Mouse (Mus musculus) heart, embryonic 12.5 days (tissue): ENCODE results near the gene Armc12. TPM values are rescaled to one million over a fixed set of nuclear protein-coding genes. Genes with fewer than 3 reads are reported as not detected.

Experiments
- ATAC-seq: fragments of 200-750 bp; cut with Nextera tagmentation; 2 replicates; pipeline ENCODE4 v1.8.0; 2017; ENCODE audit warnings: moderate TSS enrichment, moderate library complexity; ENCODE audit not compliant: insufficient number of reproducible peaks, low FRiP score
- H3K27ac ChIP-seq: fragments of 300-500 bp; sonication (generic); 2 replicates; pipeline ENCODE4 v1.5.1; 2016; ENCODE audit warnings: mild to moderate bottlenecking, moderate library complexity; ENCODE audit not compliant: poor library complexity, severe bottlenecking
- H3K27me3 ChIP-seq: fragments of 300-500 bp; sonication (generic); replicated peaks from 2 replicates; pipeline ENCODE4 v1.6.1; 2016; ENCODE audit warnings: mild to moderate bottlenecking, moderate library complexity
- H3K36me3 ChIP-seq: fragments of 300-500 bp; sonication (generic); 2 replicates; pipeline ENCODE4 v1.6.1; 2016; ENCODE audit warnings: mild to moderate bottlenecking, moderate library complexity
- H3K4me1 ChIP-seq: fragments of 300-500 bp; sonication (generic); replicated peaks from 2 replicates; pipeline ENCODE4 v1.6.1; 2016; ENCODE audit warnings: mild to moderate bottlenecking
- H3K4me2 ChIP-seq: fragments of 300-500 bp; sonication (generic); 2 replicates; pipeline ENCODE4 v1.6.1; 2016; ENCODE audit warnings: mild to moderate bottlenecking, moderate library complexity
- H3K4me3 ChIP-seq: fragments of 300-500 bp; sonication (generic); 2 replicates; pipeline ENCODE4 v1.5.1; 2016; ENCODE audit warnings: mild to moderate bottlenecking
- H3K9ac ChIP-seq: fragments of 300-500 bp; sonication (generic); 2 replicates; pipeline ENCODE4 v1.6.1; 2016; ENCODE audit warnings: mild to moderate bottlenecking, moderate library complexity
- H3K9me3 ChIP-seq: fragments of 300-500 bp; sonication (generic); replicated peaks from 2 replicates; pipeline ENCODE4 v1.6.1; 2016; ENCODE audit warnings: mild to moderate bottlenecking, moderate library complexity
- WGBS: fragments of 180-500 bp; shearing (Covaris S2); methylation state at CpG from one replicate; pipeline ENCODE4 v1.1.7; 2016; 5-methylcytosine and 5-hydroxymethylcytosine counted together
- polyA plus RNA-seq: library from polyadenylated mRNA; unstranded; fragments of >200 nt; fragmentation: Nextera tagmentation; extraction: Ambion mirVana; gene quantifications from 2 replicates; pipeline ENCODE4 v1.2.1, GENCODE M21; 2016

Armc12 gene
- polyA plus RNA-seq = not detected in 2 replicates

DNA sequence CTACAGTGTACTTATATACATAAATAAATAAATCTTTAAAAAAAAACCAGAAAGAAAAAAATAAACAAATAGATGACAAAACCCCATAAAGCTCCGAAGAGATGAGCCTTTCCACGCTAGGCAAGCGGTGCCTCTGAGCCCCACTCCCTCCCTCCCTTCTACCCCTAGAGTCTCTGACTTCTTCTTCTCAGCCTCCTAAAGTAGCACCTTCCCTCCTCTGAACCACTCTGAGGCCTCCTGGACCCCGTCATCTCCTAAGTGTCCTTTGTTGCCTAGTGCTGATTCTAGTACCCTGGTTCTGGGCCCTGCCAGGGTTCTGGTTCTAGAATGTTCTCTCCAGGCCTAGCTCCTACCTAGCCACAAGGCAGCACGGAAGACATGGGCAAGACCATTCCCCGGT lies at the start of gene Armc12:
Gene Armc12 (plus strand): TSS at position 301 of the 400 bp plus-strand sequence.
- WGBS = 82% methylated on average over 6 of the region's 6 CpGs

DNA sequence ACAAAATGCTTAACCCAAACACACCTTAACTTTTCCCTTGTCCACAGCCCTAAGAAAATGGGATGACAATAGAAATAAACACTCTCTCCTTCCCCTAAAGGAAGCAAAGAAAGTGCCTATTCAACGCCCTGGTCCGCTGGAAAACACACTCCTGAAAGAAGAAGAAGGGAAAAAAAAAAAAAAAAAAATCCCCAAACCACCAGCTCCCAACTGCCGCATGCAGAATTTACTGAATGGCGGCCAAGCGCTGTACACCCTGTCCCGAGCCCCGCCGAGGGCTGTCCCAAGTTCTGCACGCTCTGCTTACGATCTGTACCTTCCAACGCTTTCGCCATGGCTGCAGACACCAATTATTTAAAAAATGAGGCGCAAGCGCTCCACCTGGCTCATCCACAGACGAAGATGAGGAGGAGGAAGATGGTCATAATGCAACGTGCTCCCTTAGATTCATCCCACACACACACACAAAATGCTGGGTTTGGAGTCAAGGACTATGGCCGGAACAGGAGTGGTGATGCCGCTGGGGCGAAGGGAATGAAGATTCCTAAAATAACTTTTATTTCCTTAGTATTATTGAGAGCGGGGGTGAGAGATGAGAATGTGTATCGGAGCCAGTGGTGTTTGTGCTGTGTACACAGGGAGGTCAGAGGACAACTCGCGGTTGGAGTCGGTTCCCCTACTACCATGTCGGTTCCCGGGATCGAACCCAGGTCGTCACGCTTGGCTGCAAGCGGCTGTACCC lies 45.7 kb upstream of the Armc12 start:
- 0 out of 2 replicates have a peak, but pooled peaks cover 7% of the 10 kb centered on the region for H3K4me1 ChIP-seq
- no peaks in the 10 kb centered on the region for H3K9me3 ChIP-seq
- no peaks in the 10 kb centered on the region for H3K27me3 ChIP-seq
- ATAC-seq = no peak
- no peaks in the 10 kb centered on the region for H3K36me3 ChIP-seq
- 7% methylated on average over 30 of the region's 30 CpGs for WGBS
- peak overlapping the region; percentile 79 for H3K4me3 ChIP-seq
- H3K4me2 ChIP-seq = peak overlapping the region; percentile 85
- H3K27ac ChIP-seq = no peak overlapping the region
- peak overlapping the region; percentile 85 for H3K9ac ChIP-seq

More for the DNA sequence above, at the start of gene Armc12:
- H3K4me2 ChIP-seq = no peak within 1 kb of the TSS
- H3K9me3 ChIP-seq = no peaks in the 10 kb centered on the region
- no peaks in the 10 kb centered on the region for H3K36me3 ChIP-seq
- 0 out of 2 replicates have a peak, but pooled peaks cover 5% of the 10 kb centered on the region for H3K4me1 ChIP-seq
- no peak for ATAC-seq
- H3K4me3 ChIP-seq = no peak within 1 kb of the TSS
- H3K27me3 ChIP-seq = peaks cover 40% of the 10 kb centered on the region
- no peak within 1 kb of the TSS for H3K27ac ChIP-seq
- H3K9ac ChIP-seq = no peak within 1 kb of the TSS

DNA sequence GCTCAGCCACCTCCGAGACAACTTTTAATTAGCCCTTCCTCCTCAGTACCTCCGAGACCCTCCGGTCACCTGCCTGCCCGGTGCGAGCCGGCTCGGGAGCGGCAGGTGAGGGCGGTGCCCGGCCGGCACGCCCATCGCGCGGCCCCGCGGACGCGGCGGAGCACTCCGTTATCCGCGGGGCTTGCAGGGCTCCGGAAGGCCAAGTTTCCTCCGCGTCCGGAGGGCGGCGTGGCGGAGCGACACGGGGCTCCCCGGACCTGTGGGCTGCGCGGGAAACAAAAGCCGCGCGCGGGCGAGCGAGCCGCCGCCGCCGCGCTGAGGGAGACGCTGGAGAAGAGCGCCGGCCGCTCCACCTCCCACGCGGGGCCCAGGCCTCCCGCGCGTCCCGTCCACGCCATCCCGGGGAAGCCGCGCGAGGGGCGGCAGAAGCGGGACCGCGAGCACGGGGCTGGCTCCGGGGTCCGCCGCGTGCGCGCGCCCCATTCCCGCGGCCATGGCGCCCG lies 45.1 kb upstream of the Armc12 start:
- WGBS = 3% methylated on average over 73 of the region's 77 CpGs
- 0 out of 2 replicates have a peak, but pooled peaks cover 7% of the 10 kb centered on the region for H3K4me1 ChIP-seq
- peak; percentile 59 for ATAC-seq

DNA sequence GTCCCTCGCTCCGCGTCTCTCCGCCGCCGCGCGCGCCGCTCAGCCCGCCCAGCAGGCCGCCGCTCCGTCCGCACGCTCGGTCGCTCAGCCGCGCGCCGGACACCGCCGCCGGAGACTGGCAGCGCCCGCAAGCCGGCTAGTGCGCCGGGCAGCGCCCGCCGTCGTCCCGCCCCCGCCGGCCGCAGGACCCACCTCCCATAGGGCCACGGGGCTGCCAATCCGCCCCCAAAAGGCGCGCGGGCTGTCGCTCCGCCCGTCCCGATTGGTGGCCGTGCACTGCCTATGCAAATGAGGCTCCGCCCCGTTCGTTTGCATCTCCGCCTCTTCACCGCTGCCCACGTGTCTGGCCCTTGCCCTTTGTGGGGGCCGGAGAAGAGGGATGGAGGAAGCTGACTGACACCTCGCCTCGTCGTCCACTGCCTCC lies 44.6 kb upstream of the Armc12 start:
- peak overlapping the region; percentile 84 for H3K27ac ChIP-seq
- WGBS = 3% methylated on average over 54 of the region's 58 CpGs
- 0 out of 2 replicates have a peak, but pooled peaks cover 7% of the 10 kb centered on the region for H3K4me1 ChIP-seq
- H3K36me3 ChIP-seq = no peaks in the 10 kb centered on the region
- H3K4me3 ChIP-seq = peak overlapping the region; percentile 79
- peak overlapping the region; percentile 85 for H3K9ac ChIP-seq
- H3K4me2 ChIP-seq = peak overlapping the region; percentile 85
- peak; percentile 99 for ATAC-seq
- H3K27me3 ChIP-seq = no peaks in the 10 kb centered on the region
- H3K9me3 ChIP-seq = no peaks in the 10 kb centered on the region

More for the DNA sequence above, 45.1 kb upstream of the Armc12 start:
- H3K36me3 ChIP-seq = no peaks in the 10 kb centered on the region
- H3K27me3 ChIP-seq = no peaks in the 10 kb centered on the region
- peak overlapping the region; percentile 84 for H3K27ac ChIP-seq
- peak overlapping the region; percentile 85 for H3K4me2 ChIP-seq
- H3K4me3 ChIP-seq = peak overlapping the region; percentile 79
- no peaks in the 10 kb centered on the region for H3K9me3 ChIP-seq
- H3K9ac ChIP-seq = peak overlapping the region; percentile 85

DNA sequence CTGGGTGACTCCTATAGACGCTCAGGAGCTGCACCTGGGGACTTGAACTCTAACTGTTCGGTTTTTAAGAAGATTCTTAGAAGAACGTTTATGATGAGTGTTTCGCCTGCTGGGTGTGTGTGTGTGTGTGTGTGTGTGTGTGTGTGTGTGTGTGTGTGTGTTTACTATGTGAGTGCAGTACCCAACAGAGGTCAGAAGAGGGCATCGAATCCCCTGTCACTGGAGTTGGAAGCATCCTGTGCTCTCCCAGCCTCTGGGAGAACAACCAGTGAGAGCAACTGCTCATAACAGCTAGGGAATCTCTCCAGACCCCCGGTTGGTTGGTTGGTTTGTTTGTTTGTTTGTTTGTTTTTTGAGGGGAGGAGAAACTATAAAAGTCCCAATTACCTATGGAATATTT lies 43.9 kb upstream of the Armc12 start:
- Histone ChIP-seq H3K4me2 (peak overlapping the region; percentile 85; the same call in 1 of the 2 replicates), H3K9me3 (no peaks in the 10 kb centered on the region), H3K4me1 (0 out of 2 replicates have a peak, but pooled peaks cover 7% of the 10 kb centered on the region), H3K36me3 (no peaks in the 10 kb centered on the region), H3K4me3 (no peak overlapping the region), H3K27ac (no peak overlapping the region), H3K27me3 (no peaks in the 10 kb centered on the region), H3K9ac (no peak overlapping the region)
- ATAC-seq = no peak
- WGBS = 73% methylated on average over 6 of the region's 6 CpGs

DNA sequence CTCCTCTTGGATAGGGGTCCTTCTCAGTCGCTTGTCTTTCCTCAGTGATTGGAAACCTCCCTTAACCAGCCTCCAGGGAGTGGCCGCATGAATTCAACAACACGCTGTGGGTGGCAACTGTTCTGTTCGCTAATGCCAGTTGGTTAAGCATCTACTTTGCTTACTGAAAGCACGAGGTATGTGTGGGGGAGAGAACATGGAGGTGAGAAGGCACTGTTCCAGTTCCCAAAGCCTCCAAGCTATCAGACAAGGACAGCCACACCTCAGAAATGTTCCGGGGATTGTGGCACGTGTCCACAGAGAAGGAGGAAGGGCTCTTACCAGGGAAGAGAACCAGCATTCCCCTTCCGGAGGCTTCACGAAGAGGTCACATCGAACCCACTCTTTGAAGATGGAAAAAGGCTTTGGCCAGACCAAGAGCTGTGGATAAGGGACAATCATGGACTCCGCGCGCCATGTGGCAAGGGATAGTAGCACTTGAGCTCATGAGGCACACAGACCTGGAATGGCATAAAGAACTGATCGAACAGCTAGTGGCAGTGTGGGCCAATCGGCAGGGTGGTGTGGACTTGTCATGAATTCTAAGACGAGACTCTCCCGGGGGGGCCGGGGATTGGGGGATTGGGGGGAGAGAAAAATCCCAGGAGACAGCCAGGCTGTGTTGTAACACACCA lies 42.9 kb upstream of the Armc12 start:
- Histone ChIP-seq H3K36me3 (no peaks in the 10 kb centered on the region), H3K4me1 (0 out of 2 replicates have a peak, but pooled peaks cover 7% of the 10 kb centered on the region), H3K4me2 (no peak overlapping the region), H3K27me3 (no peaks in the 10 kb centered on the region), H3K9me3 (no peaks in the 10 kb centered on the region), H3K27ac (no peak overlapping the region), H3K4me3 (no peak overlapping the region), H3K9ac (no peak overlapping the region)
- WGBS = 90% methylated on average over 18 of the region's 18 CpGs
- ATAC-seq = no peak

DNA sequence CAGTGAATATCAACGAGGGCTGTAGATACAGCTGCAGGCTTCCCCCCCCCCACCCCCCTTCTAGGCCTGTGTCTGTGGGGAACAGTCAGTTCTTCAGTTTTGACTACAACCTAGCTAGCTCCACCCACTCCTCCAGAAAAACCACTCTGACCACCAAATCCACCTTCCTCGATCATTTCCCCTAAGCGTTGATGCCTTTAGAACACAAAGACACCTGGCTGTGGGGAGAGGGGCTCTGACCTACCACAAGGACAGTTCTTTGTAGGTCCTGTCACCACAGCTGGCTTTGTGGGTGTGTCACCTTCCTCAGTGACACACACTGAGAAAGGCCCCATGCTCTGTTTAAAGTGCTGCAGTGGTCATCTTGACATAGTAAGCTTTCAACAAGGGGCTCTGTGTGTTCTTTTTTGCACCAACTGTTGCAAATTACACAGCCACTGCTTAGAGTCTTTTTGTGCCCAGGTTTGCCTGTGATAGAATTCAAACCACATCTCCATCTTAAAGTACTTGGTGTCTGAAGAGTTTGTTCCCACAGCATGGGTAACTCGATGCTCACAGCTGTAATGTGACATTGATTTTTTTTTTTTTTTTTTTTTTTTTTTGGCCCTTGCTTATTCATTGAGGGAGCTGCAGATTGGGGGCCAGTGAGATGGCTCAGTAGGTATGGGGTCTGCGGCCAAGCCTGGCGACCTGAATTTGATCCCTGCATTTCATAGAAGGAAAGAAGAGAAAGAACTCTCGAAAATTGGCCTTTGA lies 42.2 kb upstream of the Armc12 start:
- Histone ChIP-seq H3K4me3 (no peak overlapping the region), H3K9ac (no peak overlapping the region), H3K27me3 (no peaks in the 10 kb centered on the region), H3K36me3 (no peaks in the 10 kb centered on the region), H3K4me2 (no peak overlapping the region), H3K4me1 (0 out of 2 replicates have a peak, but pooled peaks cover 7% of the 10 kb centered on the region), H3K9me3 (no peaks in the 10 kb centered on the region), H3K27ac (no peak overlapping the region)
- ATAC-seq = no peak
- 74% methylated on average over 7 of the region's 7 CpGs for WGBS

DNA sequence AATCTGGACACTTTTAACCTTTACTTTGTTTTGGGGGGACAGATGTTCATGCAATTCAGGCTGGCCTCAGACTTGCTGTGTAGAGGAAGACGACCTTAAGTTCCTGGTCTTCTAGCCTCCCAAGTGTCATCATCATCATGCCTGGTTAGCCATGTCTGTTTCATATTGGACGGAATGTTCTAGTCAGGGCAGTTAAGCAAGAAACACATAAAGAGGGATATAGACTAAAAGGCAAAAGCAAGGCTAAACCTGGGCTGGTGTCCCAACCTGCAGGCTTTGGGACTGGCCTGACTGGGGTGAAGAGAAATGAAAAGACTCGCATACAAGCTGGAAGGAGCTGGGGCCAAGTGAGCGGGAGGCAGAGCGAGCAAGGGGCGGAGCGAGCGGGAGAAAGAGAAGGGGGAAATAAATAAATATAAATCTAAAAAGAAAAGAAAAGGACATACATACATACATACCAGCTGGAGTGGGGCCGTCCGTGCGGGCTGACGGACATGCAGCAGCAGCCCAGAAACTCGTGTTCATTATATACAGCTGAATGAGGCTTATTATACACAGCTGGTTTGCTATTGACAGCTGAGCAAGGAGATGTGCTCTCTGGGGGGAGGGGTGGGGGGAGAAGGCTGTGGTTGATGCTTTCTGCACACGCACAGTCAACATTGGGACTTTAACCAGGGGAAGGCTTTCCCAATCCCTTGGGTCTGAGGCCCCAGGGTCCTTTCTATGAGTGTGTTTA lies 39.4 kb upstream of the Armc12 start:
- ATAC-seq = no peak
- WGBS = 82% methylated on average over 14 of the region's 14 CpGs

DNA sequence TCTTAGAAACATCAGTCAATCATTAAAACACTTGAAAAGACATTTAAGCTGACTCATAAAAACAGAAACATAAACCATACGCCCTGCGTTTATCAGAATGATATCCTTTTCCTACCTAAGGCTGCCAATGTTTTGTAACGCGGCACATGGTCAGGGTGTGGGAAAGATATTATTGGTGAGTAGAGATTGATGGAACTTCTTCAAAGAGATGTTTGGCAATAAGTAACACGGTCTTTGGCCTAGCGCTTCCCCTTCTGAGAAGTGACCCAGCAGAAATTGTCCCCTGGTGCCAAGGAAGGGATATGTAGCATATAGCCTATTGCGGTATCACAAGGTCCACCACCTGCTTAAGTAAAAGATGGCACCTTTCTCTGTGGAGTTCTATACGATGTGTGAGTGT lies 34.8 kb upstream of the Armc12 start:
- WGBS = 86% methylated on average over 8 of the region's 8 CpGs
- Histone ChIP-seq H3K27ac (no peak overlapping the region), H3K36me3 (no peaks in the 10 kb centered on the region), H3K4me2 (no peak overlapping the region), H3K9me3 (no peaks in the 10 kb centered on the region), H3K9ac (no peak overlapping the region), H3K27me3 (no peaks in the 10 kb centered on the region), H3K4me1 (no peaks in the 10 kb centered on the region), H3K4me3 (no peak overlapping the region)
- ATAC-seq = no peak

More for the DNA sequence above, 39.4 kb upstream of the Armc12 start:
- Histone ChIP-seq H3K36me3 (no peaks in the 10 kb centered on the region), H3K4me3 (no peak overlapping the region), H3K4me1 (0 out of 2 replicates have a peak, but pooled peaks cover 3% of the 10 kb centered on the region), H3K27me3 (no peaks in the 10 kb centered on the region), H3K27ac (no peak overlapping the region), H3K4me2 (no peak overlapping the region), H3K9ac (no peak overlapping the region), H3K9me3 (no peaks in the 10 kb centered on the region)

DNA sequence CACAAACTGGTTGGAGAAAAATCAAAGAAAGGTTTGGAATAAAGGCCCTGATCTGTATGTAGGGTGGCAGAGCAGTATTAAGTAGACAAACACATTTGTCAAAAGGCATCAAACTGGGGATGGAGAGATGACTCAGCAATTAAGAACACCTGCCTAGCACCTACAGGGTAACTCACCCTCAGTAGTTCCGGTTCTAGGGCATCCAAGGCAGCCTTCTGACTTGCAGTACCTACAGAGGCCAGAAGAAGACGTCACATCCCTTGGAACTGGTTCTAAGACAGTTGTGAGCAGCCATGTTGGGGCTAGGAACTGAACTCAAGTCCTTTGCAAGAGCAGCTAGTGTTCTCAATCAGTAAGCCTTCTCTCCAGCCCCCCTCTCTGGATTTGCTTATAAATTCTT lies 31.4 kb upstream of the Armc12 start:
- no peaks in the 10 kb centered on the region for H3K36me3 ChIP-seq
- 65% methylated on average over 2 of the region's 2 CpGs for WGBS
- 0 out of 2 replicates have a peak, but pooled peaks cover 2% of the 10 kb centered on the region for H3K27me3 ChIP-seq
- H3K9me3 ChIP-seq = no peaks in the 10 kb centered on the region
- H3K4me1 ChIP-seq = no peaks in the 10 kb centered on the region
- no peak overlapping the region for H3K9ac ChIP-seq
- H3K27ac ChIP-seq = no peak overlapping the region
- no peak for ATAC-seq
- H3K4me2 ChIP-seq = no peak overlapping the region
- H3K4me3 ChIP-seq = no peak overlapping the region
